Mouse (Mus musculus) liver, postnatal 0 days (tissue): ENCODE results near the gene Col25a1. TPM values are rescaled to one million over a fixed set of nuclear protein-coding genes. Genes with fewer than 3 reads are reported as not detected.

Experiments
- ATAC-seq: fragments of 200-750 bp; cut with Nextera tagmentation; 2 replicates; pipeline ENCODE4 v1.8.0; 2017; ENCODE audit warnings: mild to moderate bottlenecking, moderate library complexity
- DNase-seq: peaks from one replicate; pipeline ENCODE4 v3.0.0-alpha.2; 2016
- H3K27ac ChIP-seq: fragments of 300-500 bp; sonication (generic); 2 replicates; pipeline ENCODE4 v1.5.1; 2014; ENCODE audit warnings: antibody characterized with exemption, moderate library complexity, mild to moderate bottlenecking, low read depth
- H3K27me3 ChIP-seq: fragments of 300-500 bp; sonication (generic); 2 replicates; pipeline ENCODE4 v1.6.1; 2014; ENCODE audit warnings: low read length, control low read depth, mixed read lengths; ENCODE audit not compliant: insufficient read depth
- H3K36me3 ChIP-seq: fragments of 300-500 bp; sonication (generic); replicated peaks from 2 replicates; pipeline ENCODE4 v1.6.1; 2014; ENCODE audit warnings: mild to moderate bottlenecking, control low read depth, low read length, moderate library complexity, mixed read lengths; ENCODE audit not compliant: insufficient read depth
- H3K4me1 ChIP-seq: fragments of 300-500 bp; sonication (generic); 2 replicates; pipeline ENCODE4 v1.6.1; 2014; ENCODE audit warnings: antibody characterized with exemption, mild to moderate bottlenecking, control low read depth; ENCODE audit not compliant: insufficient read depth
- H3K4me2 ChIP-seq: fragments of 300-500 bp; sonication (generic); 2 replicates; pipeline ENCODE4 v1.6.1; 2014; ENCODE audit warnings: low read depth, mild to moderate bottlenecking, low read length, moderate library complexity, mixed read lengths
- H3K4me3 ChIP-seq: fragments of 300-500 bp; sonication (generic); 2 replicates; pipeline ENCODE4 v1.5.1; 2014; ENCODE audit warnings: low read depth, low read length
- H3K9ac ChIP-seq: fragments of 300-500 bp; sonication (generic); replicated peaks from 2 replicates; pipeline ENCODE4 v1.6.1; 2014; ENCODE audit warnings: mild to moderate bottlenecking, moderate library complexity
- H3K9me3 ChIP-seq: fragments of 300-500 bp; sonication (generic); 2 replicates; pipeline ENCODE4 v1.6.1; 2016; ENCODE audit warnings: mild to moderate bottlenecking, control low read depth, low read length, mixed read lengths
- CTCF ChIP-seq: sonication (generic); IDR thresholded peaks from 2 replicates; pipeline ENCODE4 v1.5.1; 2016; ENCODE audit warnings: antibody characterized with exemption, low read depth
- EP300 ChIP-seq: IDR thresholded peaks from 2 replicates; pipeline ENCODE4 v1.6.1; 2016; ENCODE audit warnings: antibody characterized with exemption, low read depth, mild to moderate bottlenecking
- WGBS: fragments of 180-500 bp; shearing (Covaris S2); extraction: QIAGEN DNeasy Blood & Tissue Kit; methylation state at CpG from one replicate; pipeline ENCODE4 v1.1.7; 2014; ENCODE audit not compliant: insufficient replicate concordance; 5-methylcytosine and 5-hydroxymethylcytosine counted together
- polyA plus RNA-seq: library from polyadenylated mRNA; unstranded; fragments of >200 nt; fragmentation: Nextera tagmentation; extraction: Ambion mirVana; gene quantifications from 2 replicates; pipeline ENCODE4 v1.2.1, GENCODE M21; 2015

Col25a1 gene
- polyA plus RNA-seq, 1 experiment from 2014 or later = 0.68 TPM

DNA sequence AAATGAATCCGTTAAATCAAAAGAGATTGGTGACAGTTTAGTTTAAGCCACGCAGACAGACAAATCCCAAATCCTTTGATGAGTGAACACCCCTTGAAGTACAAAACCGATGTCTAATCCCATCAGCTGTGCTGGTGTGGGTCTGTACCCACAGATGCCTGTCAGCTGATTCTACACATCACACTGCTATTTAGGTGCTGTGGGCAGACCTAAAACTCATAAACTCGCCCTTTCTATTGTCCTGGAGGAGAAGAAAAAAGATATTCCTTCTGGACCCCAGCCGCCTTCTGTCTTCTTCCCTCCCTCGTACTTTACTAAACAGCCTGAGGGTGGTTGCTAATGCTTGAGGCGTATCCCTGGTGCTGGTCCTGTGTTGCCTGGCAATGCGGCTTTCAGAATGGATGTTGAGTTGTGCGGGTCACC, 387.2 kb downstream of the Col25a1 start:
- Histone ChIP-seq H3K27me3 (no peaks in the 10 kb centered on the region), H3K36me3 (no peaks in the 10 kb centered on the region), H3K27ac (no peak overlapping the region), H3K4me1 (no peaks in the 10 kb centered on the region), H3K4me3 (no peak overlapping the region), H3K9ac (no peak overlapping the region), H3K9me3 (no peaks in the 10 kb centered on the region), H3K4me2 (no peak overlapping the region)
- no peak for DNase-seq
- TF ChIP-seq EP300 = no peak
- no peak for TF ChIP-seq CTCF
- 79% methylated on average over 9 of the region's 9 CpGs for WGBS
- no peak for ATAC-seq

DNA sequence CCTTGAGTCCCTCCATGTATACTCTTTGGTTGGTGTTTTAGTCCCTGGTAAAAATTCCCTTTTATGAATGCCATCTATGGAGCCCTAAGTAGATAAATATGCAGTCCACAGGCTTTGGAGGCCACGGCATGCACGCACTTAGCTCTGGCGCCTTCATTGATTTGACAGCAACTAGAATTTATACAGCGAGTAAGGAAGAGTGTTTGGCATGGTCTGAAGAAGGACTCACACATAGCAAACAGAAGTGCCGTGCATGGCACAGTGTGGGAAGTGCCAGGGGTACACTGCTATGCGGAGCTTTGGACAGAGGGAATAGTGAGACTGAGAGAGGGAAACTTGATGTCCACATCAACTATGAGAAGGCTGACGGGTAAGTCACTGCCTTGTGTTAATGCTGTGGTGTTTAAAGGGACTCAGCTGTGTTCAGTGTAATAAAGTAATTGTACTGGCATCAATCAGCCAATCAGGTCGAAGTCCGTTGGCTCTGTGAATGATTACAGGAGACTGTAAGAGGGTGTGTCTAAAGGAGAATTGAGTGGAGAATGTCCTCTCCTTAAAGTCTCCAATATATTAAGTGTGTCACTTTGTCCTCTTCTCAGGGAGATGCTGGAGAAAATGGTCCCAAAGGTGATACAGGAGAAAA, 390.7 kb downstream of the Col25a1 start:
- Histone ChIP-seq H3K9ac (no peak overlapping the region), H3K4me2 (no peak overlapping the region), H3K9me3 (no peaks in the 10 kb centered on the region), H3K27me3 (no peaks in the 10 kb centered on the region), H3K27ac (no peak overlapping the region), H3K4me1 (no peaks in the 10 kb centered on the region), H3K36me3 (no peaks in the 10 kb centered on the region), H3K4me3 (no peak overlapping the region)
- 79% methylated on average over 9 of the region's 9 CpGs for WGBS
- no peak for TF ChIP-seq CTCF
- TF ChIP-seq EP300 = no peak
- DNase-seq (no peak), ATAC-seq (no peak)

DNA sequence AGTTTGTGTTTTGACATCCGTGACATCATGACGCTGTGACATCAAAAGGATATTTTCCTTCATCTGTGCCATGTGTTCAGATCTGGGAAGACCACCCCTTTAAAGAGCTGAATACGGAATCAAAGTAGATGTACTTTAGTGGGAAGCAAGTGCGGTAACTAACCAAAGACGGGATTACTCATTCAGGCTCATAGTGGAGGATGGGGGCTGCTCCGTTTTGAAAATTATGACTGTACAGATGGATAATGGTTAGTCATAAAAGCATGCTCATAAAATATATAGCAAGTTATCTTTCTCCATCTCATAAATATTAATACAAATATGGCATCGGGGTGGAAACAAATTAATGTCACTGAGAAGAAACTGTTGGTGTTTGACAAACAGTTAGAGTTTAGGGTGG, 391.7 kb downstream of the Col25a1 start:
- no peak overlapping the region for H3K9ac ChIP-seq
- H3K4me3 ChIP-seq = no peak overlapping the region
- no peaks in the 10 kb centered on the region for H3K36me3 ChIP-seq
- no peak overlapping the region for H3K27ac ChIP-seq
- H3K4me1 ChIP-seq = no peaks in the 10 kb centered on the region
- no peak for ATAC-seq
- DNase-seq = no peak
- H3K4me2 ChIP-seq = no peak overlapping the region
- TF ChIP-seq EP300 (no peak), CTCF (no peak)
- 83% methylated on average over 7 of the region's 7 CpGs for WGBS
- no peaks in the 10 kb centered on the region for H3K9me3 ChIP-seq
- H3K27me3 ChIP-seq = no peaks in the 10 kb centered on the region

DNA sequence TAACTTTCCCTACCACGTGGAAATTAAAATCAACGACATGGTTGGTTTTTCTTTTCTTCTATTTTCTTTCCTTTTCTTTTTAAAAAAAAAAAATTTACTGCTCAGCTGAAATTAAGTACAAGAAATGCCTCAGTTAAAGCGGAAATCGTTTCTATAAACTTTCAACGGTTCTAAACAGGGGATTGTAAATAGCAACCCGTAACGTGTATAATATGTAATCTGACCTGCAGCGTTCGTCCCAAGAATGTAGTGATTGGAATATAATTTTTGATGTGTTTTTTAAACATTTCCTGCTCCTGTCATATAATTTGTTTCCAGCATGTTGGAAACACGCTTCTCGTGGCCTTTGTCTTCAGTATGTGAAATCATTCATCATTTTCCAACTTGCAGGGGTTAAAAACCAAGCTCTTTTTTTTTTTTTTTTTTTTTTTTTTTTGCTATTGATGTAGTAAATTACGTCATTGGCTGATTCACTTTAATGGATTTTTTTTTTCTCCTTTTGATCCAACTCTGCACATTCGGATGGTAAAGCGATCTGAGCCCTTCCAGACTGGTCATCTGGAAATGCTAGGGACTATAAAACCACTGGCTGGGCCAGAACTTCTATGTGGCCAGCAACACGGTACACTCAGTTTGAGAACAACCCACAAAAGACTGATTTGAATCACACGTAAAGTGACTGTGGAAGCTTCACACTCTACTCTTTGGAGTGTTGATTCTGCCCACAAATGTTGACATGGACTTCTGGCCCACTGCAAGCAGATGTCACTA, 393.3 kb downstream of the Col25a1 start:
- WGBS = 79% methylated on average over 16 of the region's 16 CpGs
- Histone ChIP-seq H3K4me3 (no peak overlapping the region), H3K4me2 (no peak overlapping the region), H3K27ac (no peak overlapping the region), H3K4me1 (no peaks in the 10 kb centered on the region), H3K27me3 (no peaks in the 10 kb centered on the region), H3K9ac (no peak overlapping the region), H3K9me3 (no peaks in the 10 kb centered on the region), H3K36me3 (no peaks in the 10 kb centered on the region)
- TF ChIP-seq CTCF (no peak), EP300 (no peak)
- ATAC-seq (no peak), DNase-seq (no peak)

DNA sequence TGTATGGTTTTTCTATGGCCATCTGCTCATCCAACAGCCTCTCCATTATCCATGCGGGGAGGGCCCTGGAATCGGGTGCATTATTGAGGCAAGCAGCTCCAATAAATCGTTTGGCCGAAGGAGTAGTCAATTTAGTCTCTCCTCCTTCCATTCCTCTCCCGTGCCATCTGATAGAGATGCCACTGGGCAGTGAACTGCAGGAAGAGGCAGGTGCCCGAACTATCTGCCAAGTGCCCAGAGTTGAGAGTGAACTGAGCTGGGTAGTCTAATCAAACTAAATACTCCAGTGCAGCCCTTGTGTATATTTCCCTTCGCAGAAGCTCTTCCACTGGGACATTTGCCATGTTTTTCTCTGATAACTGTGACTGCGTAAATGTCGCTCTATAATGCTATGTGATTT, 403.7 kb downstream of the Col25a1 start:
- H3K36me3 ChIP-seq = no peaks in the 10 kb centered on the region
- no peaks in the 10 kb centered on the region for H3K4me1 ChIP-seq
- no peaks in the 10 kb centered on the region for H3K9me3 ChIP-seq
- no peak for TF ChIP-seq EP300
- H3K27ac ChIP-seq = no peak overlapping the region
- no peaks in the 10 kb centered on the region for H3K27me3 ChIP-seq
- no peak overlapping the region for H3K9ac ChIP-seq
- DNase-seq = no peak
- no peak overlapping the region for H3K4me2 ChIP-seq
- no peak for ATAC-seq
- H3K4me3 ChIP-seq = no peak overlapping the region
- WGBS = 75% methylated on average over 9 of the region's 9 CpGs

DNA sequence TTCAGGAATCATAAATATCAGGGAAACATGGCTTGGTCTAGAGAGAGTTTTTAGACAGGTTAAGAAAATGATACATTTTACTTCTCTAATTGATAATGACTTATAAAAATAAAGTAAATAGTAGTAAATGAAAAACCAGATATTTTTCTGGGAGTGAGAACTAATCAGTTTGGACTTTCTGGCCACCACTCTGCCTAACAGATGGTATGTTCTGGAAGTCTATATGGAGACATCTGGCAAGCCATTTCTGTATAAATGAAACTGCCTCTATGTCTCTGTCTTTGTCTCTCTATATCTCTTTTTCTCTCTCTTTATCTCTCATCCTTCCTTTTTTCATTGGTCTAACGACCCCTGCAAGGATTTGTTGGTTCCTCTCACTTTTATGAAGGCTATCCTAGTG, 410.2 kb downstream of the Col25a1 start:
- Histone ChIP-seq H3K4me3 (no peak overlapping the region), H3K27ac (no peak overlapping the region), H3K9me3 (no peaks in the 10 kb centered on the region), H3K4me1 (no peaks in the 10 kb centered on the region), H3K27me3 (no peaks in the 10 kb centered on the region), H3K9ac (no peak overlapping the region), H3K4me2 (no peak overlapping the region), H3K36me3 (no peaks in the 10 kb centered on the region)
- no peak for ATAC-seq
- no peak for TF ChIP-seq EP300
- no peak for TF ChIP-seq CTCF
- no peak for DNase-seq
- WGBS = 55% methylated on average over 1 of the region's 1 CpGs

DNA sequence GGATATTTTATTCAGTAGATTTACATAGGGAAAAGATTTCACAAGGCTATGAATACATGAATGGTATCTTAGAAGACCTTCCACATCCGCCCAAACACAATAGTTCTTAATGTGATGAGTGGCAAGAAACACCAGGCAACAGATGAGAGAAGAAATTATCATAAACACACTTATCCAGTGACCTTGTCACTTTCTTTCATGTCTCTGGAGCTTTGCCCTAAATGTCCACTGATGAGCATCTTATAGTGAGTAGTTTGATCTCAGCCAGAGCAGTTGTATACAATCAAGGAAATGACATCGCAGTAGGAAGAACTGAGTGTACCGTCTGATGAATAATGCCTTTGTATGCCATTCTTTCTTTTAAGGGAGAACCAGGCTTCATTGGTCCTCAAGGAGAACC, 414.7 kb downstream of the Col25a1 start:
- no peak overlapping the region for H3K27ac ChIP-seq
- H3K4me2 ChIP-seq = no peak overlapping the region
- no peaks in the 10 kb centered on the region for H3K9me3 ChIP-seq
- H3K4me3 ChIP-seq = no peak overlapping the region
- DNase-seq (no peak), ATAC-seq (no peak)
- H3K4me1 ChIP-seq = no peaks in the 10 kb centered on the region
- TF ChIP-seq CTCF = no peak
- TF ChIP-seq EP300 = no peak
- H3K36me3 ChIP-seq = no peaks in the 10 kb centered on the region
- no peaks in the 10 kb centered on the region for H3K27me3 ChIP-seq
- H3K9ac ChIP-seq = no peak overlapping the region
- 75% methylated on average over 3 of the region's 3 CpGs for WGBS
